Mouse (Mus musculus): ENCODE measurements around the gene Stk32b. TPM values are rescaled to one million over a fixed set of nuclear protein-coding genes. Genes with fewer than 3 reads are reported as not detected.

The Stk32b gene
- polyA plus RNA-seq, 1 experiment = 0.44 TPM

DNA sequence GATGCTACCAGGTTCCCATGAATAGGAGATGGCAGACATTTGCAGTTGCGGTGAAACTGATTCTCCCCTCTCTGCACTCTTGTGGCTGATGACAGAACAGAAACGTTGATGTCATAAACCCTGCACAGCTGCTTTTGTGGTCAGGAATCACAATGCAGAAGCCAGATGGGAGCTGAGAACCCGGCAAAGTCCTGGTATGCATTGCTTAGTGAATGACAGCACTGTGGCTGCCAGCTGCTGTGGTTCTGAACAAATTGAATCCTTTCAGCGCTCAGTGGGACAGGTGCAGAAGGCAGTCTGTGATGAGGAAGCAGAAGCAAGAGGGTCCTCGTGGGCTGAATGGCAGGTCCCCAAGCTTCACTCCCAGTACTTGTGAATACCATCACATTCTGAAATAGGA, 247.9 kb downstream of the Stk32b start:
- Histone ChIP-seq H3K27ac (ENCODE audit: insufficient read depth, low read length) (no peak overlapping the region), H3K4me3 (ENCODE audit: insufficient read depth, low read length) (no peak overlapping the region), H3K4me1 (ENCODE audit: control insufficient read depth, insufficient read depth, low read length) (no peaks in the 10 kb centered on the region)
- TF ChIP-seq CTCF (IDR thresholded peaks at IDR 0.05; ENCODE audit: borderline replicate concordance, insufficient read depth, low read length) (no peak), POLR2A (IDR thresholded peaks at IDR 0.05; ENCODE audit: low read depth, low read length) (no peak)

- Histone ChIP-seq H3K27ac (ENCODE audit: insufficient read depth, low read length) (no peak overlapping the region), H3K4me3 (ENCODE audit: insufficient read depth, low read length) (no peak overlapping the region), H3K4me1 (ENCODE audit: control insufficient read depth, insufficient read depth, low read length) (no peaks in the 10 kb centered on the region)
- TF ChIP-seq POLR2A (IDR thresholded peaks at IDR 0.05; ENCODE audit: low read depth, low read length) = no peak
- no peak for TF ChIP-seq CTCF (IDR thresholded peaks at IDR 0.05; ENCODE audit: borderline replicate concordance, insufficient read depth, low read length)
Measured at GRCm38 (mm10) chr5:37467646-37468045, 249.3 kb downstream of the Stk32b start.

- Histone ChIP-seq H3K27ac (ENCODE audit: insufficient read depth, low read length) (no peak overlapping the region), H3K4me1 (ENCODE audit: control insufficient read depth, insufficient read depth, low read length) (no peaks in the 10 kb centered on the region), H3K4me3 (ENCODE audit: insufficient read depth, low read length) (no peak overlapping the region)
- no peak for TF ChIP-seq CTCF (IDR thresholded peaks at IDR 0.05; ENCODE audit: borderline replicate concordance, insufficient read depth, low read length)
- no peak for TF ChIP-seq POLR2A (IDR thresholded peaks at IDR 0.05; ENCODE audit: low read depth, low read length)
Measured at GRCm38 (mm10) chr5:37465461-37465860, 251.5 kb downstream of the Stk32b start.

DNA sequence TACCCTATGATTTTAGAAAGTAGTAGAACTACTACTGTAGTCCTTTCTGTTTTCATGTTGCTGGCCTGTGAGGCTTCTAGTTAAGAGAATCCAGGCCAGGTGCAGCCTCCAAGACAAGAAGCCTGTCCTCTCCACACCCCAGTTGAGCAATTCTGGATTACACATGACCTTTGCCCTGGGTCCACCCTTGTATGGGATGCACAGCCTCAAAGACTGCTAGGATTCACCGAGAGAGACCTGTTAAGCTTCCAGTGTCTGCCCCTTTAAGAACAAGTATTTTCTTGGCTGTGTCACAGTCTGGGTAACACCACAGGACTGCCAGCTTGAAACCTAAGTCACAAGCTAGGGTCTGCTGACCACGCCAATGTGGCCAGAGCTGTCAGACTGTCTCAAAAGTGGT, 258.7 kb downstream of the Stk32b start:
- Histone ChIP-seq H3K4me3 (ENCODE audit: insufficient read depth, low read length) (no peak overlapping the region), H3K4me1 (ENCODE audit: control insufficient read depth, insufficient read depth, low read length) (no peaks in the 10 kb centered on the region), H3K27ac (ENCODE audit: insufficient read depth, low read length) (no peak overlapping the region)
- no peak for TF ChIP-seq CTCF (IDR thresholded peaks at IDR 0.05; ENCODE audit: borderline replicate concordance, insufficient read depth, low read length)
- no peak for TF ChIP-seq POLR2A (IDR thresholded peaks at IDR 0.05; ENCODE audit: low read depth, low read length)

DNA sequence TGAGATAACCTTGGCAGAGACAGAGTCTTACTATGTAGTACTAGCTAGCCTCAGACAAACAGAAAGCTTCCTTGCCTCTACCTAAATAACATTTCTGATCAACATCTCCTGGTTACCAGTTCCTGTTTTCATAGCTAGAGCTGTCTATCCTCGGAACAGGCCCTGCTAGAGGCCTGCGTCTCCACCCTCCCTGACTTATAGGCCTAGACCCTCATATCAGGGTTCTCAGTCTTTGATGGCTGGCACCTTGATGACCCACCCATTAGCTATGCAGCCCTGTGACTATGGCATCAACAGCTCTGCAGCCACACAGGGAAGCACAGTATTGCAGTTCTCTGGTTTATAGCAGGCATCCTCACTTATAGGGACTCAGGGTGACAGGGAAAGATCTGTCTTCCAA, 259.1 kb downstream of the Stk32b start:
- H3K4me3 ChIP-seq (ENCODE audit: insufficient read depth, low read length) = no peak overlapping the region
- no peak overlapping the region for H3K27ac ChIP-seq (ENCODE audit: insufficient read depth, low read length)
- no peaks in the 10 kb centered on the region for H3K4me1 ChIP-seq (ENCODE audit: control insufficient read depth, insufficient read depth, low read length)
- TF ChIP-seq POLR2A (IDR thresholded peaks at IDR 0.05; ENCODE audit: low read depth, low read length) = no peak
- TF ChIP-seq CTCF (IDR thresholded peaks at IDR 0.05; ENCODE audit: borderline replicate concordance, insufficient read depth, low read length) = no peak

GRCm38 (mm10) chr5:37457191-37457590, 259.8 kb downstream of the Stk32b start:
- Histone ChIP-seq H3K4me1 (ENCODE audit: control insufficient read depth, insufficient read depth, low read length) (no peaks in the 10 kb centered on the region), H3K4me3 (ENCODE audit: insufficient read depth, low read length) (no peak overlapping the region), H3K27ac (ENCODE audit: insufficient read depth, low read length) (no peak overlapping the region)
- no peak for TF ChIP-seq CTCF (IDR thresholded peaks at IDR 0.05; ENCODE audit: borderline replicate concordance, insufficient read depth, low read length)
- TF ChIP-seq POLR2A (IDR thresholded peaks at IDR 0.05; ENCODE audit: low read depth, low read length) = no peak

- H3K4me3 ChIP-seq (ENCODE audit: insufficient read depth, low read length) = no peak overlapping the region
- TF ChIP-seq POLR2A (IDR thresholded peaks at IDR 0.05; ENCODE audit: low read depth, low read length) (no peak), CTCF (IDR thresholded peaks at IDR 0.05; ENCODE audit: borderline replicate concordance, insufficient read depth, low read length) (no peak)
- H3K27ac ChIP-seq (ENCODE audit: insufficient read depth, low read length) = no peak overlapping the region
- H3K4me1 ChIP-seq (ENCODE audit: control insufficient read depth, insufficient read depth, low read length) = no peaks in the 10 kb centered on the region
Measured at GRCm38 (mm10) chr5:37456590-37456989, 260.4 kb downstream of the Stk32b start.

DNA sequence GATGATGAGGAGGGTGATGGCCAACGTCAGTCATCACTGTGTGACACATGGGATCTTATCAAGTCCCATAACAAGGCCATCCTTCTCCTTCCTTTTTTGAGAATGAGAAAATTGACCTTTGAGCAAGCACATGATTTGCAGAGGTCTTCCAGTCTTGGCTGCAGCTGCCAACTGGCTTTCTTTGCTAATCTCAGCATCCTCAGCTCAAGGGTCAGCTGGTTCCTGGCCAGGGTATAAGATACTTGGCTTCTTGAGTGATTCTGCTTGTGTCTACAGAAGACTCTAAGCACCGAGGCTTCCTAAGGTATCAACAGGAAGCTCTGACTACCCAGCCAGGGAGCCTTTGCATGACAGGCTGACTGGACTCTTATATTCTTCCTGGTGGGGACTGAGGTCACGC, 269.4 kb downstream of the Stk32b start:
- no peak overlapping the region for H3K4me3 ChIP-seq (ENCODE audit: insufficient read depth, low read length)
- TF ChIP-seq POLR2A (IDR thresholded peaks at IDR 0.05; ENCODE audit: low read depth, low read length) (no peak), CTCF (IDR thresholded peaks at IDR 0.05; ENCODE audit: borderline replicate concordance, insufficient read depth, low read length) (no peak)
- no peaks in the 10 kb centered on the region for H3K4me1 ChIP-seq (ENCODE audit: control insufficient read depth, insufficient read depth, low read length)
- no peak overlapping the region for H3K27ac ChIP-seq (ENCODE audit: insufficient read depth, low read length)

- Histone ChIP-seq H3K4me1 (ENCODE audit: control insufficient read depth, insufficient read depth, low read length) (no peaks in the 10 kb centered on the region), H3K27ac (ENCODE audit: insufficient read depth, low read length) (no peak overlapping the region), H3K4me3 (ENCODE audit: insufficient read depth, low read length) (no peak overlapping the region)
- TF ChIP-seq CTCF (IDR thresholded peaks at IDR 0.05; ENCODE audit: borderline replicate concordance, insufficient read depth, low read length) (no peak), POLR2A (IDR thresholded peaks at IDR 0.05; ENCODE audit: low read depth, low read length) (no peak)
Measured at GRCm38 (mm10) chr5:37442767-37443166, 274.2 kb downstream of the Stk32b start.

GRCm38 (mm10) chr5:37435417-37435816, 281.6 kb downstream of the Stk32b start:
- Histone ChIP-seq H3K27ac (ENCODE audit: insufficient read depth, low read length) (no peak overlapping the region), H3K4me1 (ENCODE audit: control insufficient read depth, insufficient read depth, low read length) (no peaks in the 10 kb centered on the region), H3K4me3 (ENCODE audit: insufficient read depth, low read length) (no peak overlapping the region)
- TF ChIP-seq POLR2A (IDR thresholded peaks at IDR 0.05; ENCODE audit: low read depth, low read length) = no peak
- TF ChIP-seq CTCF (IDR thresholded peaks at IDR 0.05; ENCODE audit: borderline replicate concordance, insufficient read depth, low read length) = no peak

DNA sequence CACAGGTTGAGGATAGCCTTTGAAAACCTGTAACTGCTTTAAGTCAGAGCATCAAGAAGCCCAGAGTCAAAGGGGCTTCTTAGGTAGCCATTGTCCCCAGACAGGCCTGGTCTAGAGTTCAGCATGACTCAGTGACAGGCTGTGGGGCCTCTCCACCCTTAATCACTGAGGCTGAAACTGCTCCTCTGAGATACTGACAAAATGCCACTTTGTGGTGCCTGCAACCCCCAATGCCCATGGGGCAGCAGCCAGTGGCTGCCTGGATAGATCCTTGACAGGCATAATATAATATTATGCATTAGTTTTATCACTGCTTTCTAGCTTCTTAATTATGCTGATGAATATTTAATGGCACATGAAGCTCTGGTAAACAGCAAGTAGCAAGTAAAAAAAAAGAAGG, 289.8 kb downstream of the Stk32b start:
- no peak for TF ChIP-seq CTCF (IDR thresholded peaks at IDR 0.05; ENCODE audit: borderline replicate concordance, insufficient read depth, low read length)
- no peak for TF ChIP-seq POLR2A (IDR thresholded peaks at IDR 0.05; ENCODE audit: low read depth, low read length)
- Histone ChIP-seq H3K4me1 (ENCODE audit: control insufficient read depth, insufficient read depth, low read length) (no peaks in the 10 kb centered on the region), H3K27ac (ENCODE audit: insufficient read depth, low read length) (no peak overlapping the region), H3K4me3 (ENCODE audit: insufficient read depth, low read length) (no peak overlapping the region)
